Mouse (Mus musculus): Measurements from ENCODE around the gene Tmem39a. TPM values are rescaled to one million over a fixed set of nuclear protein-coding genes. Genes with fewer than 3 reads are reported as not detected.

Tmem39a gene
- total and polyA plus RNA-seq, 3 experiments = 52.3 to 137 (median 61.9) TPM

GRCm38 (mm10) chr16:38584761-38585160 lies 26.3 kb downstream of the Tmem39a start:
- no peaks in the 10 kb centered on the region for H3K9me3 ChIP-seq (replicated peaks; ENCODE audit: low read length)
- dilution Hi-C loops (cut with MboI; ENCODE audit: extremely low pct_ligation_motif_present, extremely low pct_unique_long_range_greater_than_20kb, low sequenced_read_pairs) (no loop called here), in situ Hi-C loops (cut with MboI; ENCODE audit: low pct_ligation_motif_present, low pct_unique_long_range_greater_than_20kb, low sequenced_read_pairs) (no loop called here)
- no peak overlapping the region for H3K4me3 ChIP-seq (replicated peaks in 1 of 3; ENCODE audit: low read depth in 2 of 3, low read length in 2 of 3, poor library complexity in 1 of 3)
- H3K4me1 ChIP-seq (ENCODE audit: control insufficient read depth in 1 of 2, insufficient read depth in 2 of 2) = peaks cover 3 to 23% of the 10 kb centered on the region in 2 experiments; a peak in 3 of 4 replicates
- H3K27me3 ChIP-seq (replicated peaks) = no peaks in the 10 kb centered on the region
- no peak overlapping the region for H3K9ac ChIP-seq (ENCODE audit: insufficient read depth, low read depth)
- no peak for DNase-seq (ENCODE audit: extremely low read depth)
- H3K36me3 ChIP-seq (replicated peaks in 1 of 2; ENCODE audit: control insufficient read depth in 1 of 2, insufficient read depth in 1 of 2, low read length in 1 of 2) = peaks cover 73 to 100% of the 10 kb centered on the region in 2 experiments
- H3K79me2 ChIP-seq (replicated peaks; ENCODE audit: control insufficient read depth, extremely low read depth, insufficient read depth, poor library complexity, severe bottlenecking) = peaks cover 2% of the 10 kb centered on the region; the same call in 1 of the 2 replicates
- TF ChIP-seq RCOR1 (conservative IDR thresholded peaks at IDR 0.05; ENCODE audit: low read depth, low read length) (no peak), JUND (conservative IDR thresholded peaks at IDR 0.05; ENCODE audit: low read depth, low read length) (no peak), MXI1 (IDR thresholded peaks at IDR 0.05; ENCODE audit: low read depth, low read length) (no peak), ZKSCAN1 (IDR thresholded peaks at IDR 0.05; ENCODE audit: borderline replicate concordance, low read depth, low read length) (no peak), MAX (IDR thresholded peaks at IDR 0.05; ENCODE audit: low read length) (no peak), KAT2A (IDR thresholded peaks at IDR 0.05; ENCODE audit: insufficient replicate concordance, low read length) (no peak), MAFK (IDR thresholded peaks at IDR 0.05; ENCODE audit: insufficient replicate concordance, low read length) (no peak), USF2 (conservative IDR thresholded peaks at IDR 0.05; ENCODE audit: low read depth, low read length) (no peak), NELFE (IDR thresholded peaks at IDR 0.05; ENCODE audit: low read depth, low read length) (no peak), CHD1 (IDR thresholded peaks at IDR 0.05; ENCODE audit: low read depth, low read length) (no peak), BHLHE40 (IDR thresholded peaks at IDR 0.05; ENCODE audit: low read depth, low read length) (no peak), USF1 (IDR thresholded peaks at IDR 0.05; ENCODE audit: low read depth, low read length) (no peak), MAZ (IDR thresholded peaks at IDR 0.05; ENCODE audit: low read depth, low read length) (no peak), E2F4 (IDR thresholded peaks at IDR 0.05; ENCODE audit: insufficient replicate concordance, low read depth, low read length) (no peak), HCFC1 (IDR thresholded peaks at IDR 0.05; ENCODE audit: low read depth, low read length) (no peak)
- no peak overlapping the region for H3K4me2 ChIP-seq (ENCODE audit: insufficient read depth, low read depth, poor library complexity, severe bottlenecking)
- no peak overlapping the region for H3K27ac ChIP-seq (ENCODE audit: insufficient read depth, low read depth)

DNA sequence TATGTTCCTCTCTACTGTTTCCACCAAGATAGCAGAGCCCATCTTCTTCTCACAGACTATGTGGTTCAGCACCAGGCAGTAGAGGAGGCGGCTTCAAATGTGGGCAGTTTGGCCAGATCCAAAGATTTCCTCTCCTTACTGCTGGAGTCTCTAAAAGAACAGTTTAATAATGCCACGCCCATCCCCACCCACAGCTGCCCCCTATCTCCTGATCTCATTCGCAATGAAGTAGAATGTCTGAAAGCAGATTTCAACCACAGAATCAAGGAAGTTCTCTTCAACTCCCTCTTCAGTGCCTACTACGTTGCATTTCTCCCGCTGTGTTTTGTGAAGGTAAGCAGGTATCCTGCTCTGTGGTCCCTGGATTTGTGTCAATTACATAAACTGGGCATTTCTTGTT lies 26.7 kb downstream of the Tmem39a start:
- Histone ChIP-seq H3K9me3 (replicated peaks; ENCODE audit: low read length) (no peaks in the 10 kb centered on the region), H3K36me3 (replicated peaks in 1 of 2; ENCODE audit: control insufficient read depth in 1 of 2, insufficient read depth in 1 of 2, low read length in 1 of 2) (peaks cover 72 to 100% of the 10 kb centered on the region in 2 experiments), H3K27ac (ENCODE audit: insufficient read depth, low read depth) (no peak overlapping the region), H3K4me3 (replicated peaks in 1 of 3; ENCODE audit: low read depth in 2 of 3, low read length in 2 of 3, poor library complexity in 1 of 3) (no peak overlapping the region), H3K9ac (ENCODE audit: insufficient read depth, low read depth) (no peak overlapping the region), H3K4me1 (ENCODE audit: control insufficient read depth in 1 of 2, insufficient read depth in 2 of 2) (peaks cover 3 to 23% of the 10 kb centered on the region in 2 experiments; a peak in 3 of 4 replicates), H3K27me3 (replicated peaks) (no peaks in the 10 kb centered on the region), H3K79me2 (replicated peaks; ENCODE audit: control insufficient read depth, extremely low read depth, insufficient read depth, poor library complexity, severe bottlenecking) (no peaks in the 10 kb centered on the region), H3K4me2 (ENCODE audit: insufficient read depth, low read depth, poor library complexity, severe bottlenecking) (no peak overlapping the region)
- no peak for TF ChIP-seq ELF1 (IDR thresholded peaks at IDR 0.05; ENCODE audit: low read depth, low read length)
- TF ChIP-seq MXI1 (IDR thresholded peaks at IDR 0.05; ENCODE audit: low read depth, low read length) = no peak
- TF ChIP-seq EP300 (IDR thresholded peaks at IDR 0.05; ENCODE audit: low read length) = no peak
- TF ChIP-seq E2F4 (IDR thresholded peaks at IDR 0.05; ENCODE audit: insufficient replicate concordance, low read depth, low read length) = no peak
- TF ChIP-seq HCFC1 (IDR thresholded peaks at IDR 0.05; ENCODE audit: low read depth, low read length) = no peak
- no peak for TF ChIP-seq POLR2AphosphoS2 (IDR thresholded peaks at IDR 0.05; ENCODE audit: low read depth, low read length)
- no peak for TF ChIP-seq GABPA (IDR thresholded peaks at IDR 0.05; ENCODE audit: insufficient replicate concordance, low read depth, low read length)
- TF ChIP-seq MYC (IDR thresholded peaks at IDR 0.05; ENCODE audit: low read depth, low read length) = no peak
- no peak for TF ChIP-seq RCOR1 (conservative IDR thresholded peaks at IDR 0.05; ENCODE audit: low read depth, low read length)
- no peak for TF ChIP-seq ZKSCAN1 (IDR thresholded peaks at IDR 0.05; ENCODE audit: borderline replicate concordance, low read depth, low read length)
- no peak for TF ChIP-seq MAX (IDR thresholded peaks at IDR 0.05; ENCODE audit: low read length)
- TF ChIP-seq JUN (IDR thresholded peaks at IDR 0.05; ENCODE audit: insufficient read depth, low read depth, low read length) = no peak
- TF ChIP-seq TCF12 (IDR thresholded peaks at IDR 0.05; ENCODE audit: low read depth, low read length) = no peak
- no peak for TF ChIP-seq JUND (conservative IDR thresholded peaks at IDR 0.05; ENCODE audit: low read depth, low read length)
- in situ Hi-C loops (cut with MboI; ENCODE audit: low pct_ligation_motif_present, low pct_unique_long_range_greater_than_20kb, low sequenced_read_pairs) (no loop called here), dilution Hi-C loops (cut with MboI; ENCODE audit: extremely low pct_ligation_motif_present, extremely low pct_unique_long_range_greater_than_20kb, low sequenced_read_pairs) (no loop called here)
- DNase-seq (ENCODE audit: extremely low read depth) = no peak
